Mouse (Mus musculus) B cell, adult 62 days (primary cell): ENCODE results near the gene Cfap44. TPM values are rescaled to one million over a fixed set of nuclear protein-coding genes. Genes with fewer than 3 reads are reported as not detected.

ENCODE experiments used
- total RNA-seq: library from RNA; stranded (reverse); gene quantifications from 4 replicates; pipeline ENCODE4 v1.2.4, GENCODE M21; 2023

Gene Cfap44
- total RNA-seq: not detected in 4 replicates

GRCm38 (mm10) chr16:44394577-44395243 lies at the start of gene Cfap44:
Gene Cfap44, plus strand, starts transcription at chr16:44394796.

DNA sequence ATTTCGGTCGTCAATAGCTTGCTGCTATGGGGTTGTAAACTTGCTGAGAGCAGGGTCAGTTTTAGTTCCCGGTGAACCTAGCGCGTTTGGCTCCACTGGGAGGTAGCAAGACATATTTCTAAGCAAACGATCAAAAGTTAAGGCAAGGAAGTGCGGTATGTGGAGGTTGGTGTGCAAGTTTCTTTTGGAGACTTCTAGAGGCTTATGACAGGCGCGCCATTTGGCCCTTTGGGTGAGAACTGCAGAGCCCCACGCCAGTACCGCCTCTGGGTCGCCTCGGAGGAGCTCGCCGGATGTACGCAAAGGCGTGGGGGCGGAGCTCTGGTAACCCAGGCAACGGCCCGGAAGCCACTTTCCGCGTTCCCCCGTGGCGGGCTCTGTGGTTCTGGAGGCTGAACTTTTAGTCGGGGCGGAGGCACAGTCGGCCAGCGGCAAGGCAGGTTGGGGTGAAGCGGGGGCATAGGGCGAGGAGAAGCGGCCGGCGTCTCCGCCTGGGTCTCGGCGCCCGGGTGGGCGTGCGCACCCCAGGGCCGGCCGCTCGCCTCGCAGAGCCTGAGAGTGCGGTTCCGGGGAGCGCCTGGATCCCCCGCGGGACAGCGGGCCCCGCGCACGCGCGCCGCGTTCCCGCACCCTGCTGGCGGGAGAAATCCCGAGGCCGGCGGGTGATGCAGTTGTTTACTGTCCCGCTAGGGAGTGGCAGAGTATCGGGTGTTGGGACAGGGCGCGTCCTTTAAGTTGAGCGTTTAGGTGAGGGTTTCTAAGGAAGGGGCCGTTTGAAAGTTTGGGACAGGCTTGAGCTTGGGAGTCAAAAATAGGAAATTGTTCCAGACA lies 47.3 kb upstream of the Cfap44 start, which contains the start of gene Spice1:
Gene Spice1, plus strand, starts transcription at position 51 of the 831 bp plus-strand sequence.

Other genes with a start within 250 kb of the Cfap44 start
- 51.5 to 55.2 TPM (median 54.1 TPM) in 4 replicates for gene Usf3, start 221.6 kb upstream of the Cfap44 start, total RNA-seq
- gene Sidt1, start 61.6 kb upstream of the Cfap44 start, total RNA-seq: 15.0 to 22.7 TPM (median 16.2 TPM) in 4 replicates
- gene Spice1, start 47.7 kb upstream of the Cfap44 start, total RNA-seq: 27.0 to 36.5 TPM (median 31.8 TPM) in 4 replicates
- gene Boc, start 164.1 kb downstream of the Cfap44 start, total RNA-seq: not detected in 4 replicates